Mouse (Mus musculus): ENCODE measurements around the gene Col4a1. TPM values are rescaled to one million over a fixed set of nuclear protein-coding genes. Genes with fewer than 3 reads are reported as not detected.

The Col4a1 gene
- polyA plus RNA-seq, 1 experiment from 2014 or later, result 68.6 TPM

DNA sequence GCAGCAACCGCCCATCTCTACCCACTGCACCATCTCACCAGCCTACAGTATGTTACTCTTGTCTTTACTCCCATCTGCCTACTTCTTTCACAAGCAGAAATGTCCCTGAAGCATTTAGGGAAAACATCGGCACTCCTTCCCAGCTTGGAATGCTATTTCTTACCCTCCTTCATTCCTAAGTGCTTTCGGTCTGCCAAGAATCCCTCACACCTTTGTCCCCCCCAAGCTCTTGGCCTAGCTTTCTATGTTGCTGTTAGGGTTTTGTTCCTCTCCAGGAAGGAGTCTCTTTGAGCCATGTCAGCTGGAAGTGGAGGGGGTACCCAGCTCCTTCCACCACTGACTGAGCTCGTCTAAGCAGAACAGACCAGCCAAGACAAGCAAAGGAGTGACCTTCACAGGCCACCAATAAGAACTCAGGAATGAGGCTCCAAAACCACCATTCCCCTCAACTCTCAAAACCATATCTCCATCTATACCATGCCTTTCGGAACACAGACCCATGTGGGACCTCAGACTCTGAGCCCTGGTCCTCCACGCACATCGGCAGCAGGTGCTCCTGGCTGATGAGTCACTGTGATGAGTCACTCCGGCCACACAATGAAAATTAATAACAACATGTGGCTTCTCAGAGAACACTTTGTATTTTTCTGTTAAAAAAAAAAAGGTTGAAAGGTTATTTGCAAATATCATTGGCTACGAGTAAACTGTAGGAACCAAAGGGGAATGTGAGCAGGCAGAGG, 156.9 kb downstream of the Col4a1 start:
- Histone ChIP-seq H3K4me2 (ENCODE audit: low read length) (no peak overlapping the region), H3K9ac (ENCODE audit: low read depth, low read length) (no peak overlapping the region), H3K27ac (ENCODE audit: low read depth, low read length) (no peak overlapping the region), H3K27me3 (replicated peaks; ENCODE audit: control insufficient read depth, insufficient read depth, low read length) (no peaks in the 10 kb centered on the region), H3K9me3 (ENCODE audit: control insufficient read depth, low read length) (no peaks in the 10 kb centered on the region), H3K4me3 (ENCODE audit: low read length) (no peak overlapping the region), H3K4me1 (ENCODE audit: control insufficient read depth, insufficient read depth, low read depth, low read length) (no peaks in the 10 kb centered on the region), H3K36me3 (ENCODE audit: control insufficient read depth, insufficient read depth, low read length) (no peaks in the 10 kb centered on the region)
- ATAC-seq, result no peak
- 88% methylated on average over 9 of the region's 9 CpGs for WGBS

DNA sequence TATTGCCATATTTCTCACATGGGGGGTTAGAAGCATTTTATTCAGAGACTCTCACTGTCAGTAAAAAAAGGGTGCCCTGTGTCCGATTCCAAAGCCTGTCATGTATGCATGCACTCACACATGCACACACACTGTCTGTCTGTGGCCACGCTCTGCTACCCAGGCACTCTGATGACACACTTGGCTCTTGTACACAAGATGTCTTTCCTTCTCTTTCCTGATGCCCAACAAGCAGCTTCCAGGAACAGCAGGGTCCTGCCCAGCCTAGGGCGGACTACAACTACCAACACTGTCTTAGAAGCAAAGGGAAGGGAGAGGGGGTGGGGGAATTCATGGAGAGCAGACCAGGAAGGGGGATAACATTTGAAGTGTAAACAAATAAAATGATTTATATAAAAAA, 162.4 kb downstream of the Col4a1 start:
- H3K27ac ChIP-seq (ENCODE audit: low read depth, low read length), result no peak overlapping the region
- 91% methylated on average over 3 of the region's 3 CpGs for WGBS
- H3K4me2 ChIP-seq (ENCODE audit: low read length), result no peak overlapping the region
- H3K27me3 ChIP-seq (replicated peaks; ENCODE audit: control insufficient read depth, insufficient read depth, low read length), result no peaks in the 10 kb centered on the region
- no peak overlapping the region for H3K9ac ChIP-seq (ENCODE audit: low read depth, low read length)
- H3K4me3 ChIP-seq (ENCODE audit: low read length), result no peak overlapping the region
- H3K4me1 ChIP-seq (ENCODE audit: control insufficient read depth, insufficient read depth, low read depth, low read length), result no peaks in the 10 kb centered on the region
- no peaks in the 10 kb centered on the region for H3K36me3 ChIP-seq (ENCODE audit: control insufficient read depth, insufficient read depth, low read length)
- ATAC-seq, result no peak
- no peaks in the 10 kb centered on the region for H3K9me3 ChIP-seq (ENCODE audit: control insufficient read depth, low read length)

DNA sequence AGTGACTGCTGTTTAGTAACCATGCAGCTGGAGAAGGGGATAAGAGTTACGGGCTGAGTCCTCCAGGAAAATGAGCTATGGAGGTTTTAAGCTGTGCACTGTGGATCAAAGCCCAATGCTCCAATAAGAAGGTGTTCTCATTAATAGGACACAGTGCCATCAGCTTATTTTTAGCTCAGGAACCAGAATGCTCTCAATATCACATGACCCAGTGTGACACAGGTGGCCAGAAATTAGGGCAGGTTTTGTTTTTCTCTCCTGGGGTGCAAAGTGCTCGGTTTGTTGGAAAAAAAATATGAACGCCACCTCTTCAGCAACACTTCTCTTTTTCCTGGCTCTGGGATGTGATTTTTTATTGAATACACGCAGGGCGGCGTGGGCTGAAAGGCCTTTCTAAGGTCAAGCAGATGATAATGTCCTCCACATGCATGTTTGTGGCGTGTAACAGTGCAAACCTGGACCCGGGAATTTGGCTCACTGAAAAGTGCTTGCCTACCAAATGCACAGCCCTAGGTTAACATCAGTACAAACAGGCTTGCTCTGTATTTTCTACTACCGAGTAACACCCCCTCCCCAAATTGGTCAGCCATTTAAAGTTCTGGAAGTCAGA, 163.3 kb downstream of the Col4a1 start:
- H3K4me3 ChIP-seq (ENCODE audit: low read length), result no peak overlapping the region
- H3K9me3 ChIP-seq (ENCODE audit: control insufficient read depth, low read length), result no peaks in the 10 kb centered on the region
- no peak for ATAC-seq
- 90% methylated on average over 9 of the region's 9 CpGs for WGBS
- no peaks in the 10 kb centered on the region for H3K27me3 ChIP-seq (replicated peaks; ENCODE audit: control insufficient read depth, insufficient read depth, low read length)
- no peak overlapping the region for H3K4me2 ChIP-seq (ENCODE audit: low read length)
- no peak overlapping the region for H3K9ac ChIP-seq (ENCODE audit: low read depth, low read length)
- no peaks in the 10 kb centered on the region for H3K4me1 ChIP-seq (ENCODE audit: control insufficient read depth, insufficient read depth, low read depth, low read length)
- no peak overlapping the region for H3K27ac ChIP-seq (ENCODE audit: low read depth, low read length)
- H3K36me3 ChIP-seq (ENCODE audit: control insufficient read depth, insufficient read depth, low read length), result no peaks in the 10 kb centered on the region

DNA sequence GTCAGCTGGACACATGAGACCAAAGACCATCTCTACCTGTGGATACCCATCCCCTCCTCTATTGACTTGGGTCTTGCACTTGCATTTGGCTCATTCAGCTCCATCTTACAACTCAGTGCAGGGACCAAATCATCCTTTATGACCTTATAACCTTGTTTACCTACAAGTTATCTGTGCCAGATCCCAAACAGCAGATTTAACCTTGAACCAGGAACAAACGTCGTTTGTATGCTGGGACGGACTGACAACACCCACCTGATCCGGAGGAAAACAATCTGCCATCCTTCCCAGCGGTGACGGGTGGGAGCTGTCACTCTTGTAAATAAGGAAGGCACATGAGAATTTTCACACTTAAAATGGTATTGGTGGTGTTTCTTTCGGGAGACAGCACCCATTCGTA, 163.8 kb downstream of the Col4a1 start:
- no peak for ATAC-seq
- WGBS, result 94% methylated on average over 8 of the region's 8 CpGs
- H3K9me3 ChIP-seq (ENCODE audit: control insufficient read depth, low read length), result no peaks in the 10 kb centered on the region

More for the DNA sequence above, 163.8 kb downstream of the Col4a1 start:
- Histone ChIP-seq H3K4me3 (ENCODE audit: low read length) (no peak overlapping the region), H3K4me1 (ENCODE audit: control insufficient read depth, insufficient read depth, low read depth, low read length) (no peaks in the 10 kb centered on the region), H3K4me2 (ENCODE audit: low read length) (no peak overlapping the region), H3K36me3 (ENCODE audit: control insufficient read depth, insufficient read depth, low read length) (no peaks in the 10 kb centered on the region), H3K27me3 (replicated peaks; ENCODE audit: control insufficient read depth, insufficient read depth, low read length) (no peaks in the 10 kb centered on the region), H3K27ac (ENCODE audit: low read depth, low read length) (no peak overlapping the region), H3K9ac (ENCODE audit: low read depth, low read length) (no peak overlapping the region)

Other genes starting within 250 kb of the Col4a1 start
- 28.9 and 42.5 TPM in 2 replicates for gene Col4a2, start within 50 bp of the Col4a1 start, polyA plus RNA-seq (2015; fragmentation: Nextera tagmentation; extraction: Ambion mirVana)
- gene Rab20, start 165.9 kb upstream of the Col4a1 start, polyA plus RNA-seq (2015; fragmentation: Nextera tagmentation; extraction: Ambion mirVana), result 1.5 and 1.6 TPM in 2 replicates
- gene Naxd, start 184.7 kb upstream of the Col4a1 start, polyA plus RNA-seq (2015; fragmentation: Nextera tagmentation; extraction: Ambion mirVana), result 133 and 146 TPM in 2 replicates
- gene Cars2, start 238.0 kb upstream of the Col4a1 start, polyA plus RNA-seq (2015; fragmentation: Nextera tagmentation; extraction: Ambion mirVana), result 25.2 and 25.5 TPM in 2 replicates
- gene Ing1, start 242.7 kb upstream of the Col4a1 start, polyA plus RNA-seq (2015; fragmentation: Nextera tagmentation; extraction: Ambion mirVana), result 31.3 and 36.3 TPM in 2 replicates

Data from hindbrain, embryonic 16.5 days (tissue).